Mouse (Mus musculus) megakaryocyte, embryonic 14.5 days (primary cell): ENCODE data around the gene Rpl31.

ENCODE experiments used
- FLI1 ChIP-seq: IDR thresholded peaks from 2 replicates; pipeline ENCODE4 v1.6.1; 2012; ENCODE audit warnings: low read length, inconsistent platforms, mixed read lengths
- GATA1 ChIP-seq: IDR thresholded peaks from 3 replicates; pipeline ENCODE4 v1.6.1; 2012; ENCODE audit warnings: mixed read lengths, low read length, inconsistent platforms, borderline replicate concordance

DNA sequence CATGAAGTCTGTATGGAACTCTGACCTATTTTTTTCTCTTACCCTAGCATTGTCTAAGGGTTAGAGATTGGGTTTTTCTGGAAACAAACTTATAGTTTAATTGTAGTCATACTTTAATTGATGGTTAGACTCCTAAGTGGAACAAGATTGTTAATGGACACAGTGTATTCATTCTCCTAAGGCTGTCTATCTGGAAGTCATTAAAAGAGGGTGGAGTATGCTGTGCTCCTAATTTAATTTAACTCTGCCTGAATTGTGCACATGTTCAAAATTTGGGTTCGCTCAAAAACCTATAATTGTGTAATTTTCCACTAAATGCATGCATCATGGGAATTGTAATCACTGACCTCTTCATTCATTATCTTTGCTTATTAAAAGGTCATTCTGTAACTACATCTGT is 2.1 kb upstream of the Rpl31 start:
- TF ChIP-seq GATA1, result no peak
- TF ChIP-seq FLI1, result no peak
